Mouse (Mus musculus): ENCODE measurements at regions not wholly inside any gene's neighbourhood (a gene's known extent, or its start where the extent isn't known, plus 50 kb on each side); places are given as distances from the start of the nearest gene placed in this dataset.
"Not testable (repeated sequence)": the region's sequence is repeated elsewhere in the genome, so short reads cannot be mapped to it uniquely, and the experiment has no call there.

GRCm38 (mm10) chr5:105358902-105359301 lies 56.7 kb upstream of the Lrrc8b start:
- DNase-seq: no peak

GRCm38 (mm10) chr5:105356393-105356792 lies 59.2 kb upstream of the Lrrc8b start:
- DNase-seq: not testable (repeated sequence)

GRCm38 (mm10) chr5:105354041-105354440 lies 60.5 kb upstream of the Gbp6 start:
- DNase-seq: no peak

- peak in 1 of 2 experiments; percentile 4 for DNase-seq
Observed at GRCm38 (mm10) chr5:105346463-105346862, 53.0 kb upstream of the Gbp6 start.

- DNase-seq: not testable (repeated sequence)
Observed at GRCm38 (mm10) chr5:105345953-105346352, 52.5 kb upstream of the Gbp6 start.

- no peak for DNase-seq
Observed at GRCm38 (mm10) chr5:105344808-105345732, 51.6 kb upstream of the Gbp6 start.

GRCm38 (mm10) chr5:105343816-105344215 lies 50.3 kb upstream of the Gbp6 start:
- DNase-seq: not testable (repeated sequence)
